Mouse (Mus musculus): ENCODE results near the gene Kmt2c. TPM values are rescaled to one million over a fixed set of nuclear protein-coding genes. Genes with fewer than 3 reads are reported as not detected.

Kmt2c gene
- total and polyA plus RNA-seq, 3 experiments = 6.7 to 14.6 (median 12.7) TPM

GRCm38 (mm10) chr5:25383581-25383980 lies 115.0 kb downstream of the Kmt2c start:
- dilution Hi-C loops (cut with MboI; ENCODE audit: extremely low pct_ligation_motif_present, extremely low pct_unique_long_range_greater_than_20kb, low sequenced_read_pairs) = no loop called here
- TF ChIP-seq ELF1 (IDR thresholded peaks at IDR 0.05; ENCODE audit: low read depth, low read length) (no peak), RAD21 (IDR thresholded peaks at IDR 0.05; ENCODE audit: low read depth, low read length) (no peak), ETS1 (conservative IDR thresholded peaks at IDR 0.05; ENCODE audit: low read depth, low read length) (no peak)
- in situ Hi-C loops (cut with MboI; ENCODE audit: low pct_ligation_motif_present, low pct_unique_long_range_greater_than_20kb, low sequenced_read_pairs) = no loop called here

GRCm38 (mm10) chr5:25379188-25379587 lies 119.4 kb downstream of the Kmt2c start:
- H3K4me1 ChIP-seq (ENCODE audit: control insufficient read depth in 1 of 2, insufficient read depth in 2 of 2) = peaks cover 0 to 11% of the 10 kb centered on the region in 2 experiments; a peak in 1 of 4 replicates
- H3K4me2 ChIP-seq (ENCODE audit: insufficient read depth, low read depth, poor library complexity, severe bottlenecking) = no peak overlapping the region
- no peak overlapping the region for H3K4me3 ChIP-seq (replicated peaks in 1 of 3; ENCODE audit: low read depth in 2 of 3, low read length in 2 of 3, poor library complexity in 1 of 3)
- H3K9me3 ChIP-seq (replicated peaks; ENCODE audit: low read length) = no peaks in the 10 kb centered on the region
- in situ Hi-C loops (cut with MboI; ENCODE audit: low pct_ligation_motif_present, low pct_unique_long_range_greater_than_20kb, low sequenced_read_pairs) (no loop called here), dilution Hi-C loops (cut with MboI; ENCODE audit: extremely low pct_ligation_motif_present, extremely low pct_unique_long_range_greater_than_20kb, low sequenced_read_pairs) (no loop called here)
- no peak overlapping the region for H3K9ac ChIP-seq (ENCODE audit: insufficient read depth, low read depth)
- no peaks in the 10 kb centered on the region for H3K27me3 ChIP-seq (replicated peaks)
- no peak overlapping the region for H3K27ac ChIP-seq (ENCODE audit: insufficient read depth, low read depth)
- DNase-seq (ENCODE audit: extremely low read depth) = no peak
- TF ChIP-seq EP300 (IDR thresholded peaks at IDR 0.05; ENCODE audit: low read length) = peak; percentile 43; the same call in 1 of the 2 replicates
- no peak for TF ChIP-seq NELFE (IDR thresholded peaks at IDR 0.05; ENCODE audit: low read depth, low read length)
- TF ChIP-seq TCF12 (IDR thresholded peaks at IDR 0.05; ENCODE audit: low read depth, low read length) = no peak
- H3K79me2 ChIP-seq (replicated peaks; ENCODE audit: control insufficient read depth, extremely low read depth, insufficient read depth, poor library complexity, severe bottlenecking) = no peaks in the 10 kb centered on the region
- H3K36me3 ChIP-seq (replicated peaks in 1 of 2; ENCODE audit: control insufficient read depth in 1 of 2, insufficient read depth in 1 of 2, low read length in 1 of 2) = peaks cover 0 to 7% of the 10 kb centered on the region in 2 experiments

More at GRCm38 (mm10) chr5:25383581-25383980, 115.0 kb downstream of the Kmt2c start:
- DNase-seq (ENCODE audit: extremely low read depth) = no peak
- H3K4me1 ChIP-seq (ENCODE audit: control insufficient read depth in 1 of 2, insufficient read depth in 2 of 2) = peaks cover 0 to 11% of the 10 kb centered on the region in 2 experiments; a peak in 1 of 4 replicates
- no peak overlapping the region for H3K9ac ChIP-seq (ENCODE audit: insufficient read depth, low read depth)
- no peaks in the 10 kb centered on the region for H3K27me3 ChIP-seq (replicated peaks)
- H3K36me3 ChIP-seq (replicated peaks in 1 of 2; ENCODE audit: control insufficient read depth in 1 of 2, insufficient read depth in 1 of 2, low read length in 1 of 2) = peaks cover 0 to 14% of the 10 kb centered on the region in 2 experiments
- no peak overlapping the region for H3K27ac ChIP-seq (ENCODE audit: insufficient read depth, low read depth)
- no peak overlapping the region for H3K4me2 ChIP-seq (ENCODE audit: insufficient read depth, low read depth, poor library complexity, severe bottlenecking)
- no peaks in the 10 kb centered on the region for H3K79me2 ChIP-seq (replicated peaks; ENCODE audit: control insufficient read depth, extremely low read depth, insufficient read depth, poor library complexity, severe bottlenecking)
- no peaks in the 10 kb centered on the region for H3K9me3 ChIP-seq (replicated peaks; ENCODE audit: low read length)
- no peak overlapping the region for H3K4me3 ChIP-seq (replicated peaks in 1 of 3; ENCODE audit: low read depth in 2 of 3, low read length in 2 of 3, poor library complexity in 1 of 3)

- no peak overlapping the region for H3K4me2 ChIP-seq (ENCODE audit: insufficient read depth, low read depth, poor library complexity, severe bottlenecking)
- in situ Hi-C loops (cut with MboI; ENCODE audit: low pct_ligation_motif_present, low pct_unique_long_range_greater_than_20kb, low sequenced_read_pairs) = no loop called here
- dilution Hi-C loops (cut with MboI; ENCODE audit: extremely low pct_ligation_motif_present, extremely low pct_unique_long_range_greater_than_20kb, low sequenced_read_pairs) = no loop called here
Measured at GRCm38 (mm10) chr5:25368420-25368819, 130.2 kb downstream of the Kmt2c start.

More at GRCm38 (mm10) chr5:25368420-25368819, 130.2 kb downstream of the Kmt2c start:
- peaks cover 0 to 5% of the 10 kb centered on the region in 2 experiments; a peak in 1 of 4 replicates for H3K4me1 ChIP-seq (ENCODE audit: control insufficient read depth in 1 of 2, insufficient read depth in 2 of 2)
- no peak overlapping the region for H3K4me3 ChIP-seq (replicated peaks in 1 of 3; ENCODE audit: low read depth in 2 of 3, low read length in 2 of 3, poor library complexity in 1 of 3)
- no peak overlapping the region for H3K27ac ChIP-seq (ENCODE audit: insufficient read depth, low read depth)
- H3K27me3 ChIP-seq (replicated peaks) = no peaks in the 10 kb centered on the region
- H3K79me2 ChIP-seq (replicated peaks; ENCODE audit: control insufficient read depth, extremely low read depth, insufficient read depth, poor library complexity, severe bottlenecking) = no peaks in the 10 kb centered on the region
- TF ChIP-seq MAX (IDR thresholded peaks at IDR 0.05; ENCODE audit: low read length) = no peak
- TF ChIP-seq POLR2A (IDR thresholded peaks at IDR 0.05; ENCODE audit: low read depth, low read length) = no peak
- TF ChIP-seq ELF1 (IDR thresholded peaks at IDR 0.05; ENCODE audit: low read depth, low read length) = no peak
- TF ChIP-seq E2F4 (IDR thresholded peaks at IDR 0.05; ENCODE audit: insufficient replicate concordance, low read depth, low read length) = no peak
- TF ChIP-seq NRF1 (IDR thresholded peaks at IDR 0.05; ENCODE audit: low read depth, low read length) = no peak
- no peak for TF ChIP-seq ETS1 (conservative IDR thresholded peaks at IDR 0.05; ENCODE audit: low read depth, low read length)
- no peak for TF ChIP-seq USF2 (conservative IDR thresholded peaks at IDR 0.05; ENCODE audit: low read depth, low read length)
- no peak for TF ChIP-seq ZKSCAN1 (IDR thresholded peaks at IDR 0.05; ENCODE audit: borderline replicate concordance, low read depth, low read length)
- TF ChIP-seq ZC3H11A (IDR thresholded peaks at IDR 0.05; ENCODE audit: low read depth, low read length) = no peak
- TF ChIP-seq TCF12 (IDR thresholded peaks at IDR 0.05; ENCODE audit: low read depth, low read length) = no peak
- no peak for TF ChIP-seq GABPA (IDR thresholded peaks at IDR 0.05; ENCODE audit: insufficient replicate concordance, low read depth, low read length)
- peaks cover 6 to 13% of the 10 kb centered on the region in 2 experiments for H3K36me3 ChIP-seq (replicated peaks in 1 of 2; ENCODE audit: control insufficient read depth in 1 of 2, insufficient read depth in 1 of 2, low read length in 1 of 2)
- DNase-seq (ENCODE audit: extremely low read depth) = no peak
- H3K9ac ChIP-seq (ENCODE audit: insufficient read depth, low read depth) = no peak overlapping the region
- H3K9me3 ChIP-seq (replicated peaks; ENCODE audit: low read length) = no peaks in the 10 kb centered on the region
